Mouse (Mus musculus) liver, embryonic 13.5 days (tissue): ENCODE data around the gene Dcpp2. TPM values are rescaled to one million over a fixed set of nuclear protein-coding genes. Genes with fewer than 3 reads are reported as not detected.
"Not testable (repeated sequence)": the region's sequence is repeated elsewhere in the genome, so short reads cannot be mapped to it uniquely, and the experiment has no call there.

Source experiments
- ATAC-seq: fragments of 200-750 bp; cut with Nextera tagmentation; 2 replicates; pipeline ENCODE4 v1.8.0; 2017; ENCODE audit warnings: low read depth, mild to moderate bottlenecking, moderate number of reproducible peaks, moderate library complexity
- DNase-seq: peaks from one replicate; pipeline ENCODE4 v3.0.0; 2022
- H3K27ac ChIP-seq: fragments of 300-500 bp; sonication (generic); 2 replicates; pipeline ENCODE4 v1.5.1; 2015; ENCODE audit warnings: moderate library complexity, mild to moderate bottlenecking, inconsistent platforms
- H3K27me3 ChIP-seq: fragments of 300-500 bp; sonication (generic); 2 replicates; pipeline ENCODE4 v1.6.1; 2015; ENCODE audit warnings: mild to moderate bottlenecking, inconsistent platforms
- H3K36me3 ChIP-seq: fragments of 300-500 bp; sonication (generic); 2 replicates; pipeline ENCODE4 v1.6.1; 2015; ENCODE audit warnings: mild to moderate bottlenecking, inconsistent platforms
- H3K4me1 ChIP-seq: fragments of 300-500 bp; sonication (generic); replicated peaks from 2 replicates; pipeline ENCODE4 v1.6.1; 2015; ENCODE audit warnings: inconsistent platforms
- H3K4me2 ChIP-seq: fragments of 300-500 bp; sonication (generic); 2 replicates; pipeline ENCODE4 v1.6.1; 2015; ENCODE audit warnings: inconsistent platforms, mild to moderate bottlenecking, moderate library complexity
- H3K4me3 ChIP-seq: fragments of 300-500 bp; sonication (generic); replicated peaks from 2 replicates; pipeline ENCODE4 v1.5.1; 2015; ENCODE audit warnings: mild to moderate bottlenecking, inconsistent platforms
- H3K9ac ChIP-seq: fragments of 300-500 bp; sonication (generic); 2 replicates; pipeline ENCODE4 v1.6.1; 2015; ENCODE audit warnings: mild to moderate bottlenecking, inconsistent platforms
- H3K9me3 ChIP-seq: fragments of 300-500 bp; sonication (generic); replicated peaks from 2 replicates; pipeline ENCODE4 v1.6.1; 2016; ENCODE audit warnings: inconsistent platforms
- WGBS: fragments of 180-500 bp; shearing (Covaris S2); methylation state at CpG from one replicate; pipeline ENCODE4 v1.1.7; 2015; ENCODE audit not compliant: insufficient replicate concordance; 5-methylcytosine and 5-hydroxymethylcytosine counted together
- polyA plus RNA-seq: library from polyadenylated mRNA; unstranded; fragments of >200 nt; fragmentation: Nextera tagmentation; extraction: Ambion mirVana; gene quantifications from 2 replicates; pipeline ENCODE4 v1.2.1, GENCODE M21; 2015

Gene Dcpp2
- polyA plus RNA-seq, 1 experiment from 2014 or later, result not detected

DNA sequence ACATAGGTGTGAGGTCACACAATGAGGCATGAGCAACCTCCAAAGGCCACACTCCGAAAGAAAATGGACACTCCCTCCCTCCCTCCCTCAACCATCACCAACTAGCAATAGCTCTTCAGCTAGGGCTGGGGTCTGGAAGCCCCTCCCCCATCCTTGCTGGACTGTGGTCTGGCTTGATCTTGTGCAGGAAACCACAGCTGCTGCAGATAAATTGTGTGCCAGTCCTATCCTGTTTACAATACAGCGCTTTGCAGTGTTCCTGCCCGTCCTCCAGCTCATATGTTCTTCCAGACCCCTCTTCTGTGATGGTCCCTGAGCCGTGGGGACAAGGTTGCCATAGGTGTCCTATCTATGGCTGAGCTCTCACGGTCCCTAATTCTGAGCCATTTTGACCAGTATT is 50.5 kb downstream of the Dcpp2 start:
- Histone ChIP-seq H3K4me2 (no peak overlapping the region), H3K27ac (no peak overlapping the region), H3K4me1 (no peaks in the 10 kb centered on the region), H3K27me3 (no peaks in the 10 kb centered on the region), H3K4me3 (no peak overlapping the region), H3K36me3 (no peaks in the 10 kb centered on the region), H3K9me3 (no peaks in the 10 kb centered on the region), H3K9ac (no peak overlapping the region)
- ATAC-seq, result no peak
- no peak for DNase-seq
- 18% methylated on average over 5 of the region's 5 CpGs for WGBS

DNA sequence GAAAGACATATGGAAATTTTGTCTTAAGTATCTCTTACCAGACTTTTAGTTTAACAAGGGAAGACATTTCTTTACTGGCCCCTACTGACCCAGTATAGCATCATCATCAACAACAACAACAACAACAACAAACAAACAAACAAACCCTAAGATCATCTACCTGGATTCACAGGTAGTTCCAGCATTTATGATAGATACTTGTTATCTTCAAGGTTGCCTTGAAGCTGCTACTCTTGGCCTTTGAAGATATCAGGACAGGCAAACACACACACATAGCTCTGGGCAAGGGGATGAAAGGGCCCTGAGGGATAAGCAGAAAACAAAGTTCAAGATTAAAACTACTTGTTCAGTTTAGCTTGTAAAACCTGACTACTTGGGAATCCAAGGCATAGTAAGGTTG is 60.7 kb downstream of the Dcpp2 start, which contains the start of gene Sbp:
Gene Sbp (plus strand): TSS at position 301 of the 400 bp plus-strand sequence.
- H3K9ac ChIP-seq, result no peak within 1 kb of the TSS
- H3K4me3 ChIP-seq, result no peak within 1 kb of the TSS
- H3K9me3 ChIP-seq, result no peaks in the 10 kb centered on the region
- DNase-seq (no peak), ATAC-seq (no peak)
- no peak within 1 kb of the TSS for H3K27ac ChIP-seq
- H3K27me3 ChIP-seq, result no peaks in the 10 kb centered on the region
- H3K36me3 ChIP-seq, result no peaks in the 10 kb centered on the region
- no peak within 1 kb of the TSS for H3K4me2 ChIP-seq
- H3K4me1 ChIP-seq, result no peaks in the 10 kb centered on the region

DNA sequence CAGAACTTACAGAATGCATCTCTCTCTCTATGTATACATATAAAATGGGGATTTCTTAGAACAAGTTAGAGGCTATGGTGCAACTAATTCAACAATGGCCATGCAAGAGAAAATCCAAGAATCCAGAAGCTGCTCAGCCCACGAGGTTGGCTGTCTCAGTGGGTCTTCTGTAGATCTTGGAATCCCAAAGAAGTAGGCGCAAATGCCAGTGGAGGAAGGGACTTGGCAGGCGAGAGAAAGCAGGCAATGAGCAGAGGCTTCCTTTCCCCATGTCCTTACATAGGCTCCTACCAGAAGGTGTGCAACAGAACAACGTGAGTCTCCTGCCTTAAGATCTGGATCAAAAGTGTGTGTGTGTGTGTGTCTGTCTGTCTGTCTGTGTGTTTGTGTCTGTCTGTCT is 66.8 kb downstream of the Dcpp2 start:
- H3K4me3 ChIP-seq, H3K9me3 ChIP-seq, H3K4me1 ChIP-seq, ATAC-seq, H3K27ac ChIP-seq, DNase-seq, H3K9ac ChIP-seq, H3K27me3 ChIP-seq, H3K4me2 ChIP-seq, H3K36me3 ChIP-seq: not testable (repeated sequence)
- 51% methylated on average over 4 of the region's 4 CpGs for WGBS

DNA sequence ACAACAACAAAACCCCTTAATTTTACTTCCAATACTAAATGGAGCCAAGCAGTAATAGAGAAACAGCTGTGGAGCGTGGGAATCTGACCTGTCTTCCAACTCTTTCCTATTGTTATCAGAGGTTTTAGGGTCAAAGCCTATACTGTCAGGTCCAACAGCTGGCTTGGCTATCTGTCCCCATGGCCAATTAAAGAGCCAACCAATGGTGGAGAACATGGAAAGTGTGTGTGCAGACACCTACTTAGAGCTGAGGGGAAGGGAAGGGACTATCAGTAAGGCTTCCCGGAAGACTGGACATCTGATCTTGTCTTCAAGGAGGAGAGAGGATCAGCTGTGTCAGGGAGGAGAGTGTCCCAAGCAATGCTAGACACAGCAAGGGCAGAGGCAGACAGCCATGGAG is 68.4 kb downstream of the Dcpp2 start:
- no peaks in the 10 kb centered on the region for H3K4me1 ChIP-seq
- WGBS, result 62% methylated on average over 2 of the region's 2 CpGs

More for the DNA sequence above, 68.4 kb downstream of the Dcpp2 start:
- no peak overlapping the region for H3K4me3 ChIP-seq
- no peak for DNase-seq
- no peak overlapping the region for H3K9ac ChIP-seq
- no peak overlapping the region for H3K27ac ChIP-seq
- no peak overlapping the region for H3K4me2 ChIP-seq
- no peaks in the 10 kb centered on the region for H3K9me3 ChIP-seq
- H3K27me3 ChIP-seq, result no peaks in the 10 kb centered on the region
- ATAC-seq, result no peak
- no peaks in the 10 kb centered on the region for H3K36me3 ChIP-seq

Other genes starting within 250 kb of the Dcpp2 start
- 0.14 and 0.15 TPM in 2 replicates for gene Mmp25, start 235.6 kb upstream of the Dcpp2 start, polyA plus RNA-seq
- 0.10 and 0.14 TPM in 2 replicates for gene Bicdl2, start 220.4 kb upstream of the Dcpp2 start, polyA plus RNA-seq
- gene Hcfc1r1, start 207.3 kb upstream of the Dcpp2 start, polyA plus RNA-seq, result 21.6 and 21.9 TPM in 2 replicates
- gene Thoc6, start 207.0 kb upstream of the Dcpp2 start, polyA plus RNA-seq, result 27.6 and 27.8 TPM in 2 replicates
- gene Tnfrsf12a, start 203.4 kb upstream of the Dcpp2 start, polyA plus RNA-seq, result 6.2 and 6.7 TPM in 2 replicates
- gene Cldn6, start 201.6 kb upstream of the Dcpp2 start, polyA plus RNA-seq, result 0.68 and 1.3 TPM in 2 replicates
- gene Cldn9, start 196.9 kb upstream of the Dcpp2 start, polyA plus RNA-seq, result not detected in 2 replicates
- gene 1520401A03Rik, start 158.1 kb upstream of the Dcpp2 start, polyA plus RNA-seq, result 0.05 TPM in 1 of 2 replicates, not detected in the other
- gene Pkmyt1, start 154.5 kb upstream of the Dcpp2 start, polyA plus RNA-seq, result 26.6 and 27.8 TPM in 2 replicates
- 7.8 and 7.9 TPM in 2 replicates for gene Paqr4, start 140.0 kb upstream of the Dcpp2 start, polyA plus RNA-seq
- gene Kremen2, start 135.0 kb upstream of the Dcpp2 start, polyA plus RNA-seq, result 0.10 and 0.17 TPM in 2 replicates
- 12.6 and 13.0 TPM in 2 replicates for gene Flywch1, start 109.3 kb upstream of the Dcpp2 start, polyA plus RNA-seq
- 1.3 and 1.4 TPM in 2 replicates for gene Flywch2, start 94.8 kb upstream of the Dcpp2 start, polyA plus RNA-seq
- gene Srrm2, start 90.3 kb upstream of the Dcpp2 start, polyA plus RNA-seq, result 228 and 235 TPM in 2 replicates
- 535 and 572 TPM in 2 replicates for gene Elob, start 51.7 kb upstream of the Dcpp2 start, polyA plus RNA-seq
- not detected in 2 replicates for gene Prss33, start 44.8 kb upstream of the Dcpp2 start, polyA plus RNA-seq
- not detected in 2 replicates for gene Prss32, start 37.0 kb upstream of the Dcpp2 start, polyA plus RNA-seq
- 0.09 and 0.22 TPM in 2 replicates for gene Prss41, start 36.7 kb upstream of the Dcpp2 start, polyA plus RNA-seq
- gene Prss21, start 12.8 kb upstream of the Dcpp2 start, polyA plus RNA-seq, result not detected in 2 replicates
- not detected in 2 replicates for gene Dcpp1, start within 50 bp of the Dcpp2 start, polyA plus RNA-seq
- not detected in 2 replicates for gene Dcpp3, start 36.6 kb downstream of the Dcpp2 start, polyA plus RNA-seq
- not detected in 2 replicates for gene Sbp, start 60.8 kb downstream of the Dcpp2 start, polyA plus RNA-seq
- not detected in 2 replicates for gene Sbpl, start 74.4 kb downstream of the Dcpp2 start, polyA plus RNA-seq
- gene Prss30, start 99.7 kb downstream of the Dcpp2 start, polyA plus RNA-seq, result not detected in 2 replicates
- not detected in 2 replicates for gene Prss22, start 117.2 kb downstream of the Dcpp2 start, polyA plus RNA-seq
- gene Prss27, start 157.3 kb downstream of the Dcpp2 start, polyA plus RNA-seq, result not detected in 2 replicates
- gene Kctd5, start 192.6 kb downstream of the Dcpp2 start, polyA plus RNA-seq, result 17.4 and 19.3 TPM in 2 replicates